Mouse (Mus musculus) common myeloid progenitor, adult 5-6 weeks (primary cell): ENCODE measurements at regions not wholly inside any gene's neighbourhood (a gene's known extent, or its start where the extent isn't known, plus 50 kb on each side); places are given as distances from the start of the nearest gene placed in this dataset.
"Not testable (repeated sequence)": the region's sequence is repeated elsewhere in the genome, so short reads cannot be mapped to it uniquely, and the experiment has no call there.

Experiments used
- ATAC-seq: replicated peaks from 2 replicates; pipeline ENCODE4 v1.8.0; 2016; ENCODE audit warnings: low read depth, mild to moderate bottlenecking, moderate TSS enrichment, inconsistent platforms; ENCODE audit not compliant: poor library complexity, severe bottlenecking

DNA sequence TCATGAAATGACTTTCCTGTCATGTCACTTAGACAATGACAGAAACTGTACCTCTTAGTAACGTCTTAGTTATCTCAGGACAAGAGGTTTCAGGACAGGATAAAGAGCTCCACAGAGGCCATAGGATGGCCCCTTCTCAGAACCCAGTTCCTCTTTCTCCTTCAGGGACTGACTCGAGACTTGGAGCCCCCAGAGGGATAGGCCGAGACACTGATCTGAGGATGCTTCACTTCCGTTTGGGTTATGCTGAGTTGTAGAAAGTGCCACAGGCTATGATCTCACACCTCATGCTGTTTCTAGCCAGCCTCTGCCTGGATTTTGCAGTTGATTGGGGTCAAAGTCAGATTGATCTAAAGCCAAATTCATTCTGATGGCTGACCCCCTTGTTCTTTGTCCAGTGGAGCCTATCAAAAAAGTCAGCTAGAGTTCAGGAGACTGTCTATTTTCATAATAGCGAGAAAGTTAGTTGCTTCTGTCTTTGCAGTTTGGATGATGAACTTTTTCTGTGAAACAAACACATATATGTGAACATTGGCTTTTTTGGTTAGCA lies 70.7 kb downstream of the Sult3a2 start:
- ATAC-seq = no peak

DNA sequence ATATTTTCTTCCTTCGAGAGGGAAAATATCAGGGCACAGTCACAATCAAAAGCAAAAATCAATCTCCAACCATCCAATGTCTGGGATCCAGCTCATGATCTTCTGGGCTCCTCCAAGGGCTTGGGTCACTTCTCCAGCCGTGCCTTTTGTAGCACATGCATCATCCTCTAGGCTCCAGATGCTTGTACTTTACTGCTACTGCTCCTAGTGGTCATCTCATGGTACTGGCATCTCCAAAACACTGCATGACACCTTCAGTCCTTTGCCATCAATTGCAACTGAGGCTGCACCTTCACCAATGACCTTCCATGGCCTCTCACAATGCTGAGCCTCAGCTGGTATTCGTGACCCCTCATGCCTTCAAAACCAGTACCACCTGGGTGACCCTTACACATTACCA lies 77.8 kb downstream of the Sult3a2 start:
- not testable (repeated sequence) for ATAC-seq

DNA sequence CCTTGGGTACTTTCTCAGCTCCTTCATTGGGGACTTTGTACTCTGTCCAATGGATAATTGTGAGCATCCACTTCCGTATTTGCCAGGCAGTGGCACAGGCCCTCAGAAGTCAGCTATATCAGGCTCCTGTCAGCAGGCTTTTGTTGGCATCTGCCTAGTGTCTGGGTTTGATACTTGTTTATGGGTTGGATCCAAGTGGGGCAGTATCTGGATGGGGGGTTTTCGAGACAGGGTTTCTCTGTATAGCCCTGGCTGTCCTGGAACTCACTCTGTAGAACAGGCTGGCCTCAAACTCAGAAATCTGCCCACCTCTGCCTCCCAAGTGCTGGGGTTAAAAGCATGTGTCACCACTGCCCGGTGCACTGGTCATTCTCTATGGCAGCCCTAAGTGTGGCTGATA lies 79.7 kb upstream of the Clvs2 start:
- ATAC-seq = not testable (repeated sequence)

DNA sequence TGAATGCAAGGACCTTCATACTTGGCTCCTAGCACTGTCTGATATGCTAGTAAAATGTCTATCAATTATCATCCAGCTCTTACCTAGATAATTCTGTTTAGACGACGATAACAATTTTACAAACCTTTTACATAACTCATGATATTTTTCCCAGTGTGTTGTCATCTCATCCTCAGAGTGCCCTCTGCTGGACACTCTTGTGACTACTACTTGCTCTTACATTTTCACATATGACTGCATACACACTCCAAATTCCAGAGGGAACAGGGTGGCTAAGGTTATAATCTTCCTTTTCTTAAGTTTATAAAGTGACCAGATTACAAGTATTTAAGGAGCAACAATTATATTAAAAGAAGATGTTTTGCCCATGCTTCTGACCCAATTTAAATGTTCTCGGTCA lies 78.9 kb upstream of the Clvs2 start:
- ATAC-seq = peak; percentile 63; the same call in 1 of the 2 replicates
